Comparison of ENCODE assay signal across 8 mouse cellular contexts in genomic region chr1:153308179-153308914, GRCm38 (mm10). TPM values are rescaled to one million over a fixed set of nuclear protein-coding genes. Genes with fewer than 3 reads are reported as not detected.
A peak's percentile ranks its signal among the peaks of the same experiment; 100 is the strongest.
DNase-seq lines count a peak whose midpoint lies in the region; ATAC-seq lines count a peak whose summit lies in the region.

No protein-coding gene starts in this region.

- intact Hi-C loops in left cerebral cortex, postnatal 4 days (cut with DNase I), result no loop called here

- ATAC-seq in inflammation-experienced regulatory T-cells, adult 6 months, result peak; percentile 41

- DNase-seq in adrenal gland, postnatal 14 days, result peak; percentile 35
- DNase-seq in adrenal gland, postnatal 25 days, result no peak
- DNase-seq in brain, embryonic 18.5 days (ENCODE audit: low read depth, low spot score), result peak; percentile 55
- DNase-seq in gastrocnemius, adult 18-20 months (ENCODE audit: low spot score), result peak; percentile 50
- DNase-seq in left cerebral cortex, postnatal 4 days, result peak; percentile 55
- DNase-seq in right cerebral cortex, postnatal 10 days (ENCODE audit: low spot score in 2 of 2), result peak; percentile 76 to 84
- DNase-seq in ovary, postnatal 14 days (ENCODE audit: low spot score), result no peak

RNA-seq across cellular contexts. Expression of gene Lamc1, which starts 24.2 kb away (rescaled TPM):
- 169 and 170 TPM in 2 replicates for total RNA-seq in adrenal gland, postnatal 14 days (2021)
- 96.3 and 103 TPM in 2 replicates for total RNA-seq in adrenal gland, postnatal 25 days (2021)
- total RNA-seq in gastrocnemius, adult 18-20 months (2021), result 10 to 100 TPM; 44.8 to 52.1 TPM
- polyA plus RNA-seq in inflammation-experienced regulatory T-cells, adult 6 months (2017; shearing (Covaris generic)), result 10 to 100 TPM in 1 of 3 experiments, 1 to 10 TPM in 2; 6.2 to 11.7 (median 8.9) TPM
- total RNA-seq in left cerebral cortex, postnatal 4 days (2021), result 10 to 100 TPM; 41.9 to 46.2 TPM

Comparison
In these comparisons a context has a peak if more than half of its experiments do, and no peak if none do; other contexts are left out.
1. DNase-seq: peak in adrenal gland, postnatal 14 days (single experiment), brain, embryonic 18.5 days (single experiment), gastrocnemius, adult 18-20 months (single experiment), left cerebral cortex, postnatal 4 days (single experiment) and right cerebral cortex, postnatal 10 days (2 of 2); none in adrenal gland, postnatal 25 days (single experiment) and ovary, postnatal 14 days (single experiment).